Mouse (Mus musculus) C2C12 (cell line): ENCODE data around the gene Erbin. TPM values are rescaled to one million over a fixed set of nuclear protein-coding genes. Genes with fewer than 3 reads are reported as not detected.

ENCODE experiments used
- H3K27me3 ChIP-seq: one replicate; pipeline ENCODE4 v1.6.1; 2011; ENCODE audit not compliant: control insufficient read depth, insufficient read depth, insufficient read length
- H3K36me3 ChIP-seq: one replicate; pipeline ENCODE4 v1.6.1; 2011; ENCODE audit not compliant: control insufficient read depth, insufficient read depth
- H3K4me3 ChIP-seq: one replicate; pipeline ENCODE4 v1.5.1; 2011; ENCODE audit warnings: mild to moderate bottlenecking, control low read depth; ENCODE audit not compliant: poor library complexity, insufficient read depth, severe bottlenecking
- H3K79me2 ChIP-seq: one replicate; pipeline ENCODE4 v1.6.1; 2011; ENCODE audit not compliant: control insufficient read depth, insufficient read depth
- H3K79me3 ChIP-seq: one replicate; pipeline ENCODE4 v1.6.1; 2011; ENCODE audit warnings: low read depth, control low read depth
- H3ac ChIP-seq: one replicate; pipeline ENCODE3; 2011; ENCODE audit warnings: low read depth; ENCODE audit not compliant: control insufficient read depth, insufficient read length
- CEBPB ChIP-seq: IDR thresholded peaks from one replicate; pipeline ENCODE4 v1.6.1; 2011; ENCODE audit warnings: low read depth, mild to moderate bottlenecking, control low read depth, moderate library complexity
- CTCF ChIP-seq: IDR thresholded peaks from one replicate; pipeline ENCODE4 v1.5.1; 2011; ENCODE audit not compliant: control insufficient read depth, insufficient read depth, insufficient read length
- FOSL1 ChIP-seq: IDR thresholded peaks from one replicate; pipeline ENCODE4 v1.8.0; 2011; ENCODE audit warnings: mild to moderate bottlenecking, low read length; ENCODE audit not compliant: poor library complexity, insufficient read depth, severe bottlenecking
- MAX ChIP-seq: IDR thresholded peaks from one replicate; pipeline ENCODE4 v1.6.1; 2011; ENCODE audit warnings: mild to moderate bottlenecking, control low read depth
- MYOD1 ChIP-seq: IDR thresholded peaks from one replicate; pipeline ENCODE4 v1.6.1; 2011; ENCODE audit warnings: low read depth; ENCODE audit not compliant: control insufficient read depth, insufficient read length
- MYOG ChIP-seq: IDR thresholded peaks from one replicate; pipeline ENCODE4 v1.6.1; 2011; ENCODE audit not compliant: control insufficient read depth, insufficient read length; ENCODE audit errors: extremely low read depth
- USF1 ChIP-seq: IDR thresholded peaks from one replicate; pipeline ENCODE4 v1.6.1; 2011; ENCODE audit warnings: low read depth, mild to moderate bottlenecking, control low read depth, moderate library complexity
- polyA plus RNA-seq: library from polyadenylated mRNA; unstranded; fragments of >200 nt; fragmentation: generic; extraction: Trizol; gene quantifications from one replicate; pipeline ENCODE4 v1.2.1, GENCODE M21; 2012; ENCODE audit warnings: missing spikeins

The Erbin gene
- polyA plus RNA-seq, 1 experiment, result 7.5 TPM

DNA sequence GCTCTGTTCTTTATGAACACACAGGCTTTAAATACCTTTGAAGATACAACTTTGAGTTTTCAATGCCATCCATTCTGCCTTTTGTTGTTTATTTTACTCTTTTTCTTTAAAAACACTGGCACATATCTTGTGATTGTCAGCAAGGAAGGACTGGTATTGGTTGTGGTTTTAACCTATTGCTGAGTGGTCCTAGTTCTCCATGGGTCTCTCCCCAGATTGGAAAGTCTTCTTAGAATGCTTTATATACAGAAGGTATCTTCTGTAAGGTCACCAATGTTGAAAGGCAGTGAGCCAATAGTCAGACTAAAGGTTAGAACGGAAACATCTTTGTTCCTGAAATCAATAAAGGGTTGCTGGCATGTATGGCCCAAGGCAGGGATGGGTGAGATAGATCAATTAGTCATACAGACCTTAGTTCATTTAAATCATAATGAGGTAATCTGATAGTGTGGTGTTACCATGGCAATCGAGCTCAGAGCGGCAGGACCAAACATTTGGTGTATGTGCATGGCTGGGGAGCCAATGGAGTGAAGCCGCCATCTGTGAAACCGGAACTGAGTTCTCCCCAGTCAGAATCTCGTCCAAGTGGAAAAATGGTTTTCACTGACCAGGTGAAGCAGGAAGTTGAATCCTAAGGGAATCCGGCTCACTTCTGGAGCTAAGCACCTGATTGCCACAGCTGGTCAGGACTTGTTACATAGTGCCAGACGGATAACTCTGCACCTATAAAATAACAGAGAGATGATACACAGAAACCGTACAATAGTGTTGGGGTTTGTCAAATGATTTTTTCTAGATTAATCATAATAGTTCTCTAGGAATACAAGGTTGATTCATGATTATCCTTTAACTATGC, 125.4 kb downstream of the Erbin start:
- no peak overlapping the region for H3ac ChIP-seq

DNA sequence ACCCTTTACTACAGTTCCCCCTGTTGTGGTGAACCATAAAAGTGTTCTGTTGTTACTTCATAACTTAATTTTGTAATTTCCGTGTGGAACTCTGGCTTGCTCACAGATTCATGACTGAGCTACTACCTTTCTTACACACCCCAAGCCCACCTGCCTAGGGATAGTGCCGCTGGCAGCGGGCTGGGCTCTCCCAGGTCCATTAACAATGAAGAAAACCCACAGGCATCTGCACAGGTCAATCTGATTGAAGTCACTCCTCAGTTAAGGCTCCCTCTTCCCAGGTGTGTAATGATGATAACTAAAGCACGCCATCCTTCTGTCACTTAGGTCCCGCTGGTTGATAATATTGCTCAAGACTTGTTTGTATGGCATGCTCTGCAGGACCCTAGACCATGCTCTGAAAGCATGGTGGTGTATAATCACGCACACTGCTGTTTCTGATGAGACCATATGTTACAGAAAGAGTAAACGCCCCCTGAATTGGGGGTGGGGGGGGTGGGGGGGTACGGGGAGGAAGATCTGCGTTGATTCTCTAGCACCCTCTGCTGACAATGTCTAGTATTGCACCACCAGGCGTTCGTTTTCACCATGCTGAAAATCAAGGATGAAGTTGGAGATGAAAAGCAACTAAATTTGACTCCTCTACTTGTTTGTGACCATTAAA, 140.3 kb downstream of the Erbin start:
- Histone ChIP-seq H3K79me3 (no peaks in the 10 kb centered on the region), H3ac (no peak overlapping the region), H3K36me3 (no peaks in the 10 kb centered on the region), H3K27me3 (no peaks in the 10 kb centered on the region), H3K79me2 (no peaks in the 10 kb centered on the region), H3K4me3 (no peak overlapping the region)
- TF ChIP-seq CTCF (peak; percentile 24), MYOD1 (no peak)

More for the DNA sequence above, 125.4 kb downstream of the Erbin start:
- Histone ChIP-seq H3K79me2 (no peaks in the 10 kb centered on the region), H3K27me3 (no peaks in the 10 kb centered on the region), H3K36me3 (no peaks in the 10 kb centered on the region), H3K79me3 (no peaks in the 10 kb centered on the region), H3K4me3 (no peak overlapping the region)
- TF ChIP-seq CEBPB, result no peak
- TF ChIP-seq MYOG, result no peak
- TF ChIP-seq FOSL1, result no peak
- no peak for TF ChIP-seq MAX
- no peak for TF ChIP-seq USF1
- TF ChIP-seq MYOD1, result no peak
- TF ChIP-seq CTCF, result no peak

DNA sequence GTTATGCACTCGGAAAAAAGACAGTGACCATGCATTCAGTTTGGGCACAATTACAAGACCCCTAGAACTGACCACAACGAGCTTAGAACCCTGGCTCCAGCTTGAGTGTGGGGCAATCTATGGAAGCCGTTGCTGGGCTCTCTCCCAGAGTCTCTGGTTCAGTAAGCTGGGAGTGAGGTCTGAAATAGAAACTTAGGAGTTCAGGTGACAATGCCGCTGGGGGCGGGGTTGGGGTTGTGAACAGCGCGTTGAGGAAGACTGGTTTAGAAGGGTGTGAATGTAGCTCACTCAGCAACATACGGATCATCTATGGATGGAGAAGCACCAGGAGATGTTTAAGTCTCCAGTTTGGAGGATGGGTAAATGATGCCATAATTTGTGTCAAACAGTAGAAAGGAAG, 143.2 kb downstream of the Erbin start:
- Histone ChIP-seq H3K4me3 (no peak overlapping the region), H3K79me3 (peaks cover 15% of the 10 kb centered on the region), H3ac (no peak overlapping the region), H3K79me2 (peaks cover 17% of the 10 kb centered on the region), H3K27me3 (no peaks in the 10 kb centered on the region), H3K36me3 (no peaks in the 10 kb centered on the region)
- no peak for TF ChIP-seq MYOG
- no peak for TF ChIP-seq CTCF
- no peak for TF ChIP-seq USF1
- TF ChIP-seq CEBPB, result no peak
- TF ChIP-seq FOSL1, result no peak
- no peak for TF ChIP-seq MAX

DNA sequence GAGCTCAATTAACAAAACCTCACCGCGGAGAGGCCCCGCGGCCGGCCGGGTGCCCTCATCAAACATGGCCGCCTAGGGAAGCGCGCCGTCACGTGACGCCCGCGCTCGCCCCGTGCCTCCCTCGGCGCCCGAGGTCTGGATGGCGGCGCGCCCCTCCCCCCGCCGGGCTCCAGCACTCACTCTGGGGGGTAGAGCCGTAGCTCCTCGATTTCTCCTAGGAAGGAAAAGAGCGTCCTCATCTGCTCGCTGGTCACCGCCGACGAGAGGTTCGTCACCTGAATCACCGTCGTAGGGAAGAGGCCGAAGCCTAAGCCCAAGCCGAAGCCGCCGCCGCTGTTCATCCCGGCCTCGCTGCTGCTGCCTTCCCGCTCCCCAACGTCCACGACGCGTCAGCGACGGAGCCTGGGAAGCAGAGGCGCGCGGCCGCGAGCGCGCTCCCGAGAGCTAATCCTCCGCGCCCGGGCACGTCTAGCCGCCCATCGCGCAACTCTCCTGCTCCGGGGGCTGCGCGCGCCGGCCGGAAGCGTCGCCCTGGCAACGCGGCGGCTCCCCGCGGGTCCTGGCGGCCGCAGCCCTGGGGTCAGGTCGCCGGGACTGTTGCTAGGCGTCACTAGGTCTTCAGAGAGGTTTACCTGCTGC, 146.1 kb downstream of the Erbin start, which contains the start of gene Srek1:
Gene Srek1 (minus strand): TSS at position 490 of the 639 bp plus-strand sequence.
- no peaks in the 10 kb centered on the region for H3K36me3 ChIP-seq
- H3K79me3 ChIP-seq, result peaks cover 44% of the 10 kb centered on the region
- TF ChIP-seq MAX (peak; percentile 16), MYOD1 (no peak), USF1 (peak; percentile 94)
- H3K27me3 ChIP-seq, result no peaks in the 10 kb centered on the region
- peak within 1 kb of the TSS; percentile 86 for H3K4me3 ChIP-seq
- H3ac ChIP-seq, result peak within 1 kb of the TSS; percentile 85
- H3K79me2 ChIP-seq, result peaks cover 46% of the 10 kb centered on the region

DNA sequence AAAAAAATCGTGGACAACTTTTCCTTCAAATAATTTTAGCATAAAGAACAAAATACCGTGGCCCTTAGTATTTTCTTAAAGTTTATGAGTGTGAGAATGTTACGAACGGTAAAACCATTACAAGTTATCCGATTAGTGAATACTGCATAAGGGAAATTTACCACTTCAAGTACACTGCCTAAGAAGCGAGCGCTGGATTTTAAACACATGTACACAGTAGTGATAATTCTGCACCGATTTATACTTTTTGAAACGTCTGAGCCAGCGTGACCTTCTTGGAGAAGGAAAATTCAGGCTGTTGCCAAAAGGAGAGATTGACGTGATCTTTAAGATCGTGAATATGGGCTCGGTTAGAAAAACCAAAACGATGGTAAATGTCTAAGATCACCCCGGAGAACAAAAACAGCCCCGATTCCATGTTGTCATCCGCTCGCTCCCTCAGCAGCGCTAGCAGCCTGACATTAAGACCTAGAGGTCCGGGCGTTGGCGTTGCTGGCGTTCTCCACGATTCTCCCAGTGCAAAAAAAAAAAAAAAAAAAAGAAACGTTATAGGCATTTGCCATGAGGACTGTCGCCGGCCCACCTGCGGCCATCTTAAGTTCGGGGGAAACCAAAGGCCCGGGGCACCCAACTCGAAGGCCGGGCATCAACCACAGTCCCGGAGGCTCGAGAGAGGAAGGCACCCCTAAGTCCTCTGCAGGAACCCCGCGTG, 146.8 kb downstream of the Erbin start:
- TF ChIP-seq CEBPB (no peak), MYOD1 (no peak), FOSL1 (no peak), USF1 (no peak), CTCF (no peak), MYOG (no peak), MAX (no peak)
- no peaks in the 10 kb centered on the region for H3K27me3 ChIP-seq
- H3K36me3 ChIP-seq, result peaks cover under 1% of the 10 kb centered on the region
- H3ac ChIP-seq, result peak overlapping the region; percentile 85
- peaks cover 53% of the 10 kb centered on the region for H3K79me2 ChIP-seq
- peak overlapping the region; percentile 86 for H3K4me3 ChIP-seq
- H3K79me3 ChIP-seq, result peaks cover 47% of the 10 kb centered on the region

DNA sequence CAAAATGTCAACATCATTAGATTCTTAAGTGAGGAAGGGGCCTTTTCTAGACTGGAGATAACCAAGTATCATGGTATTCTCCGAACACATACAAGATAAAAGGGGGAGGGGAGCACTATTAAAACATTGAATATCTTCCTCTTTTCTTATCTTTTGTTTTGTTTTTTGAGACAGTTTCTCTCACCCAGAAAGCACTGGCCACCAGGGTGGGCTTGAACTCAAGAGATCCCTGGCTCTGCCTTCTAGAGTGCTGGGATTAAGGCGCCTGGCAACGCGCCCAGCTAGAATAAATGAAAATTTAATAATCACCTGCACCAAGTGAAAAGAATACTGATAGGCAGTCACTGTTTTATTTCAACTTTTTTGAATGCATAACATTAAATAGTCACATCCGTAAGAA, 147.4 kb downstream of the Erbin start:
- peaks cover 59% of the 10 kb centered on the region for H3K79me2 ChIP-seq
- no peaks in the 10 kb centered on the region for H3K27me3 ChIP-seq
- peaks cover 49% of the 10 kb centered on the region for H3K79me3 ChIP-seq
- H3K36me3 ChIP-seq, result peaks cover 7% of the 10 kb centered on the region
- H3K4me3 ChIP-seq, result peak overlapping the region; percentile 86
- TF ChIP-seq CEBPB, result no peak
- TF ChIP-seq FOSL1, result no peak
- TF ChIP-seq USF1, result no peak
- no peak for TF ChIP-seq CTCF
- TF ChIP-seq MYOG, result no peak
- no peak for TF ChIP-seq MAX
- no peak for TF ChIP-seq MYOD1
- no peak overlapping the region for H3ac ChIP-seq
